Mouse (Mus musculus): ENCODE measurements around the gene Sf3b2.

Sf3b2 gene

GRCm38 (mm10) chr19:5294972-5295735, at the start of gene Sf3b2:
TSS of gene Sf3b2 (minus strand) at chr19:5295455.
- peak; percentile 100 for DNase-seq (ENCODE audit: low read depth)

GRCm38 (mm10) chr19:5341360-5341759, 46.1 kb upstream of the Sf3b2 start:
- DNase-seq (ENCODE audit: low read depth), result no peak

GRCm38 (mm10) chr19:5337975-5338374, 42.7 kb upstream of the Sf3b2 start:
- peak; percentile 88 for DNase-seq (ENCODE audit: low read depth)

GRCm38 (mm10) chr19:5335441-5335840, 40.2 kb upstream of the Sf3b2 start, which contains the start of gene Catsper1:
TSS of gene Catsper1 (plus strand) at chr19:5335741.
- no peak for DNase-seq (ENCODE audit: low read depth)

GRCm38 (mm10) chr19:5334741-5335140, 39.5 kb upstream of the Sf3b2 start:
- DNase-seq (ENCODE audit: low read depth), result no peak

GRCm38 (mm10) chr19:5327970-5328369, 32.7 kb upstream of the Sf3b2 start:
- DNase-seq (ENCODE audit: low read depth), result no peak

GRCm38 (mm10) chr19:5323801-5324200, 28.5 kb upstream of the Sf3b2 start:
- DNase-seq (ENCODE audit: low read depth), result peak; percentile 68

- DNase-seq (ENCODE audit: low read depth), result no peak
Observed at GRCm38 (mm10) chr19:5313189-5313588, 17.9 kb upstream of the Sf3b2 start.

GRCm38 (mm10) chr19:5309025-5309424, 13.8 kb upstream of the Sf3b2 start:
- DNase-seq (ENCODE audit: low read depth), result peak; percentile 54

GRCm38 (mm10) chr19:5306968-5307734, 11.9 kb upstream of the Sf3b2 start:
- DNase-seq (ENCODE audit: low read depth), result peak; percentile 50

- peak; percentile 31 for DNase-seq (ENCODE audit: low read depth)
Observed at GRCm38 (mm10) chr19:5306279-5306678, 11.0 kb upstream of the Sf3b2 start.

GRCm38 (mm10) chr19:5302455-5302854, 7.2 kb upstream of the Sf3b2 start:
- peak; percentile 87 for DNase-seq (ENCODE audit: low read depth)

- DNase-seq (ENCODE audit: low read depth), result no peak
Observed at GRCm38 (mm10) chr19:5300588-5300987, 5.3 kb upstream of the Sf3b2 start.

GRCm38 (mm10) chr19:5297903-5298800, 2.9 kb upstream of the Sf3b2 start, which contains the start of gene Gal3st3:
TSS of gene Gal3st3 (plus strand) at chr19:5298331.
- DNase-seq (ENCODE audit: low read depth), result no peak

GRCm38 (mm10) chr19:5296630-5297029, 1.4 kb upstream of the Sf3b2 start:
- no peak for DNase-seq (ENCODE audit: low read depth)

- no peak for DNase-seq (ENCODE audit: low read depth)
Observed at GRCm38 (mm10) chr19:5295736-5296075, 451 bp upstream of the Sf3b2 start.

GRCm38 (mm10) chr19:5278381-5278780, 16.9 kb downstream of the Sf3b2 start:
- no peak for DNase-seq (ENCODE audit: low read depth)

- DNase-seq (ENCODE audit: low read depth), result peak; percentile 62
Observed at GRCm38 (mm10) chr19:5277140-5277539, 18.1 kb downstream of the Sf3b2 start.

- DNase-seq (ENCODE audit: low read depth), result peak; percentile 42
Observed at GRCm38 (mm10) chr19:5276531-5276930, 18.7 kb downstream of the Sf3b2 start.

- no peak for DNase-seq (ENCODE audit: low read depth)
Observed at GRCm38 (mm10) chr19:5275736-5276135, 19.5 kb downstream of the Sf3b2 start.

- no peak for DNase-seq (ENCODE audit: low read depth)
Observed at GRCm38 (mm10) chr19:5274641-5275040, 20.6 kb downstream of the Sf3b2 start.

GRCm38 (mm10) chr19:5273916-5274315, 21.3 kb downstream of the Sf3b2 start:
- DNase-seq (ENCODE audit: low read depth), result peak; percentile 58

Data from induced T-regulatory cell, adult 2 months (primary cell).